ENCODE assay signal across 9 mouse cellular contexts in genomic region chr2:159053936-159054335, GRCm38 (mm10).
DNase-seq lines count a peak whose midpoint lies in the region; ATAC-seq and TF ChIP-seq lines count a peak whose summit lies in the region.
"Had no signal": no experiment of that assay in that cellular context is flagged by ENCODE, and none has a peak within 500 bp of the region (broad histone marks: within the 10 kb centered on the region; RNA-seq: fewer than 3 reads in every experiment).

No protein-coding gene starts in this region.

- no peaks in the 10 kb centered on the region for H3K27me3 ChIP-seq in heart, embryonic 10.5 days (ENCODE audit: insufficient read depth, poor library complexity, severe bottlenecking)
- no peaks in the 10 kb centered on the region for H3K27me3 ChIP-seq in kidney, embryonic 15.5 days
- no peaks in the 10 kb centered on the region for H3K27me3 ChIP-seq in limb, embryonic 14.5 days (ENCODE audit: control insufficient read depth, insufficient read depth, low read length)
- 0 out of 2 replicates have a peak, but pooled peaks cover 3% of the 10 kb centered on the region for H3K27me3 ChIP-seq in midbrain, embryonic 15.5 days (replicated peaks)

- no peak overlapping the region for H3K9ac ChIP-seq in kidney, embryonic 15.5 days
- H3K9ac ChIP-seq in limb, embryonic 14.5 days (ENCODE audit: low read depth, low read length, severe bottlenecking), result no peak overlapping the region
- H3K9ac ChIP-seq in midbrain, embryonic 15.5 days, result no peak overlapping the region

- H3K4me1 ChIP-seq in heart, embryonic 10.5 days, result peaks cover 11% of the 10 kb centered on the region; the same call in 1 of the 2 replicates
- no peaks in the 10 kb centered on the region for H3K4me1 ChIP-seq in cortical plate, adult 2 months (ENCODE audit: control insufficient read depth, insufficient read depth, low read length)
- H3K4me1 ChIP-seq in kidney, embryonic 15.5 days, result 0 out of 2 replicates have a peak, but pooled peaks cover 13% of the 10 kb centered on the region
- no peaks in the 10 kb centered on the region for H3K4me1 ChIP-seq in limb, embryonic 14.5 days (ENCODE audit: control insufficient read depth, insufficient read depth, low read length)
- H3K4me1 ChIP-seq in midbrain, embryonic 15.5 days, result peaks cover 5% of the 10 kb centered on the region; the same call in 1 of the 2 replicates

- WGBS in heart, embryonic 10.5 days, result 72% methylated on average over 4 of the region's 4 CpGs
- 60% methylated on average over 4 of the region's 4 CpGs for WGBS in kidney, embryonic 15.5 days
- 59% methylated on average over 4 of the region's 4 CpGs for WGBS in limb, embryonic 14.5 days
- WGBS in midbrain, embryonic 15.5 days, result 66% methylated on average over 4 of the region's 4 CpGs

- H3K36me3 ChIP-seq in heart, embryonic 10.5 days, result no peaks in the 10 kb centered on the region
- no peaks in the 10 kb centered on the region for H3K36me3 ChIP-seq in kidney, embryonic 15.5 days
- H3K36me3 ChIP-seq in limb, embryonic 14.5 days (ENCODE audit: control insufficient read depth, insufficient read depth, low read length), result no peaks in the 10 kb centered on the region
- no peaks in the 10 kb centered on the region for H3K36me3 ChIP-seq in midbrain, embryonic 15.5 days (replicated peaks)

- no peak overlapping the region for H3K4me2 ChIP-seq in kidney, embryonic 15.5 days
- H3K4me2 ChIP-seq in limb, embryonic 14.5 days (replicated peaks; ENCODE audit: low read depth, low read length, severe bottlenecking), result no peak overlapping the region
- H3K4me2 ChIP-seq in midbrain, embryonic 15.5 days, result no peak overlapping the region

- H3K4me3 ChIP-seq in heart, embryonic 10.5 days, result no peak overlapping the region
- H3K4me3 ChIP-seq in cortical plate, adult 2 months (ENCODE audit: insufficient read depth, low read length), result no peak overlapping the region
- H3K4me3 ChIP-seq in kidney, embryonic 15.5 days (replicated peaks), result no peak overlapping the region
- H3K4me3 ChIP-seq in limb, embryonic 14.5 days (replicated peaks; ENCODE audit: low read length), result no peak overlapping the region
- no peak overlapping the region for H3K4me3 ChIP-seq in midbrain, embryonic 15.5 days

- intact Hi-C loops in gastrocnemius, postnatal 36 days (cut with DNase I), result loop anchor here (2.0 to 5.0 kb wide), 2 partner anchors 111 to 1538 kb away; no protein-coding TSS in a partner anchor

- ATAC-seq in kidney, embryonic 15.5 days (replicated peaks; ENCODE audit: low FRiP score), result peak; percentile 71
- ATAC-seq in limb, embryonic 14.5 days (ENCODE audit: low FRiP score, low read depth), result peak; percentile 82
- peak; percentile 39; the same call in 1 of the 2 replicates for ATAC-seq in midbrain, embryonic 15.5 days (replicated peaks)

- TF ChIP-seq POLR2A in cortical plate, adult 2 months (IDR thresholded peaks at IDR 0.05; ENCODE audit: extremely low read depth, insufficient read depth, low read length), result no peak
- no peak for TF ChIP-seq POLR2A in limb, embryonic 14.5 days (IDR thresholded peaks at IDR 0.05; ENCODE audit: borderline replicate concordance, extremely low read depth, insufficient read depth, insufficient read length)

- peak; percentile 58 to 77 for DNase-seq in heart, adult 18-20 months
- DNase-seq in heart, embryonic 10.5 days (ENCODE audit: low spot score), result no peak
- DNase-seq in gastrocnemius, postnatal 36 days, result peak; percentile 41 to 50
- peak; percentile 70 for DNase-seq in limb, embryonic 14.5 days (ENCODE audit: low spot score)
- DNase-seq in telencephalon, adult 2 months (ENCODE audit: low read depth, low spot score), result peak; percentile 15

- H3K9me3 ChIP-seq in heart, embryonic 10.5 days, result no peaks in the 10 kb centered on the region
- no peaks in the 10 kb centered on the region for H3K9me3 ChIP-seq in kidney, embryonic 15.5 days (replicated peaks)
- no peaks in the 10 kb centered on the region for H3K9me3 ChIP-seq in limb, embryonic 14.5 days (ENCODE audit: control insufficient read depth, low read length)
- H3K9me3 ChIP-seq in midbrain, embryonic 15.5 days, result no peaks in the 10 kb centered on the region

- TF ChIP-seq CTCF in cortical plate, adult 2 months (IDR thresholded peaks at IDR 0.05; ENCODE audit: extremely low read depth, insufficient read depth, low read length), result peak; percentile 96

- no peak overlapping the region for H3K27ac ChIP-seq in heart, embryonic 10.5 days
- H3K27ac ChIP-seq in cortical plate, adult 2 months (ENCODE audit: insufficient read depth, low read length), result no peak overlapping the region
- H3K27ac ChIP-seq in kidney, embryonic 15.5 days, result no peak overlapping the region
- H3K27ac ChIP-seq in limb, embryonic 14.5 days (replicated peaks; ENCODE audit: low read depth, low read length), result no peak overlapping the region
- H3K27ac ChIP-seq in midbrain, embryonic 15.5 days, result no peak overlapping the region
- H3K27ac ChIP-seq: macrophage had no signal
